Mouse (Mus musculus): ENCODE data around the gene Prmt7. TPM values are rescaled to one million over a fixed set of nuclear protein-coding genes. Genes with fewer than 3 reads are reported as not detected.

The Prmt7 gene
- total and polyA plus RNA-seq, 2 experiments from 2014 or later: 23.8 to 49.1 TPM

- Histone ChIP-seq H3K4me2 (ENCODE audit: low read depth, low read length) (no peak overlapping the region), H3K9me3 (replicated peaks; ENCODE audit: control insufficient read depth, low read length) (no peaks in the 10 kb centered on the region), H3K36me3 (replicated peaks; ENCODE audit: control insufficient read depth, insufficient read depth, low read length) (no peaks in the 10 kb centered on the region; the same call in 1 of the 2 replicates), H3K27me3 (ENCODE audit: control insufficient read depth, insufficient read depth, low read length) (no peaks in the 10 kb centered on the region), H3K4me1 (ENCODE audit: control insufficient read depth, insufficient read depth) (no peaks in the 10 kb centered on the region), H3K9ac (replicated peaks; ENCODE audit: low read depth, low read length) (no peak overlapping the region), H3K4me3 (ENCODE audit: low read depth, low read length) (no peak overlapping the region), H3K27ac (ENCODE audit: low read depth) (no peak overlapping the region)
- DNase-seq (ENCODE audit: low spot score) (no peak), ATAC-seq (ENCODE audit: insufficient read depth, low read depth) (no peak)
- 88% methylated on average over 8 of the region's 8 CpGs for WGBS
- no peak for TF ChIP-seq EP300 (IDR thresholded peaks at IDR 0.05; ENCODE audit: low read depth)
- no peak for TF ChIP-seq CTCF (IDR thresholded peaks at IDR 0.05; ENCODE audit: low read depth)
Measured at GRCm38 (mm10) chr8:106185628-106186270, 25.0 kb upstream of the Prmt7 start.

- no peak for ATAC-seq (ENCODE audit: insufficient read depth, low read depth)
- no peaks in the 10 kb centered on the region for H3K27me3 ChIP-seq (ENCODE audit: control insufficient read depth, insufficient read depth, low read length)
- no peak overlapping the region for H3K4me2 ChIP-seq (ENCODE audit: low read depth, low read length)
- no peaks in the 10 kb centered on the region; the same call in 1 of the 2 replicates for H3K36me3 ChIP-seq (replicated peaks; ENCODE audit: control insufficient read depth, insufficient read depth, low read length)
- no peak overlapping the region for H3K9ac ChIP-seq (replicated peaks; ENCODE audit: low read depth, low read length)
- H3K9me3 ChIP-seq (replicated peaks; ENCODE audit: control insufficient read depth, low read length): no peaks in the 10 kb centered on the region
- H3K27ac ChIP-seq (ENCODE audit: low read depth): no peak overlapping the region
- TF ChIP-seq EP300 (IDR thresholded peaks at IDR 0.05; ENCODE audit: low read depth) (no peak), CTCF (IDR thresholded peaks at IDR 0.05; ENCODE audit: low read depth) (no peak)
- 83% methylated on average over 3 of the region's 3 CpGs for WGBS
- DNase-seq (ENCODE audit: low spot score): no peak
- H3K4me1 ChIP-seq (ENCODE audit: control insufficient read depth, insufficient read depth): no peaks in the 10 kb centered on the region
- H3K4me3 ChIP-seq (ENCODE audit: low read depth, low read length): no peak overlapping the region
Measured at GRCm38 (mm10) chr8:106186394-106186793, 24.3 kb upstream of the Prmt7 start.

GRCm38 (mm10) chr8:106189162-106189561 is 21.6 kb upstream of the Prmt7 start:
- Histone ChIP-seq H3K4me2 (ENCODE audit: low read depth, low read length) (no peak overlapping the region), H3K27me3 (ENCODE audit: control insufficient read depth, insufficient read depth, low read length) (no peaks in the 10 kb centered on the region), H3K9ac (replicated peaks; ENCODE audit: low read depth, low read length) (no peak overlapping the region), H3K9me3 (replicated peaks; ENCODE audit: control insufficient read depth, low read length) (no peaks in the 10 kb centered on the region), H3K4me1 (ENCODE audit: control insufficient read depth, insufficient read depth) (no peaks in the 10 kb centered on the region), H3K36me3 (replicated peaks; ENCODE audit: control insufficient read depth, insufficient read depth, low read length) (peaks cover 16% of the 10 kb centered on the region), H3K4me3 (ENCODE audit: low read depth, low read length) (no peak overlapping the region), H3K27ac (ENCODE audit: low read depth) (no peak overlapping the region)
- WGBS: 93% methylated on average over 4 of the region's 4 CpGs
- no peak for TF ChIP-seq CTCF (IDR thresholded peaks at IDR 0.05; ENCODE audit: low read depth)
- TF ChIP-seq EP300 (IDR thresholded peaks at IDR 0.05; ENCODE audit: low read depth): no peak
- DNase-seq (ENCODE audit: low spot score) (no peak), ATAC-seq (ENCODE audit: insufficient read depth, low read depth) (no peak)

- Histone ChIP-seq H3K4me1 (ENCODE audit: control insufficient read depth, insufficient read depth) (no peaks in the 10 kb centered on the region), H3K27ac (ENCODE audit: low read depth) (no peak overlapping the region), H3K4me2 (ENCODE audit: low read depth, low read length) (no peak overlapping the region), H3K36me3 (replicated peaks; ENCODE audit: control insufficient read depth, insufficient read depth, low read length) (peaks cover 38% of the 10 kb centered on the region), H3K9ac (replicated peaks; ENCODE audit: low read depth, low read length) (no peak overlapping the region), H3K9me3 (replicated peaks; ENCODE audit: control insufficient read depth, low read length) (no peaks in the 10 kb centered on the region), H3K27me3 (ENCODE audit: control insufficient read depth, insufficient read depth, low read length) (no peaks in the 10 kb centered on the region), H3K4me3 (ENCODE audit: low read depth, low read length) (no peak overlapping the region)
- TF ChIP-seq EP300 (IDR thresholded peaks at IDR 0.05; ENCODE audit: low read depth): no peak
- no peak for TF ChIP-seq CTCF (IDR thresholded peaks at IDR 0.05; ENCODE audit: low read depth)
- DNase-seq (ENCODE audit: low spot score) (no peak), ATAC-seq (ENCODE audit: insufficient read depth, low read depth) (no peak)
- WGBS: 59% methylated on average over 5 of the region's 5 CpGs
Measured at GRCm38 (mm10) chr8:106191639-106192038, 19.1 kb upstream of the Prmt7 start.

- 51% methylated on average over 6 of the region's 6 CpGs for WGBS
Measured at GRCm38 (mm10) chr8:106193162-106193561, 17.6 kb upstream of the Prmt7 start.

GRCm38 (mm10) chr8:106194062-106194461 is 16.7 kb upstream of the Prmt7 start:
- H3K4me1 ChIP-seq (ENCODE audit: control insufficient read depth, insufficient read depth): no peaks in the 10 kb centered on the region
- no peak overlapping the region for H3K4me3 ChIP-seq (ENCODE audit: low read depth, low read length)
- DNase-seq (ENCODE audit: low spot score): no peak
- ATAC-seq (ENCODE audit: insufficient read depth, low read depth): no peak
- H3K36me3 ChIP-seq (replicated peaks; ENCODE audit: control insufficient read depth, insufficient read depth, low read length): peaks cover 45% of the 10 kb centered on the region
- no peaks in the 10 kb centered on the region for H3K9me3 ChIP-seq (replicated peaks; ENCODE audit: control insufficient read depth, low read length)
- no peak overlapping the region for H3K27ac ChIP-seq (ENCODE audit: low read depth)
- WGBS: 63% methylated on average over 5 of the region's 5 CpGs
- H3K27me3 ChIP-seq (ENCODE audit: control insufficient read depth, insufficient read depth, low read length): no peaks in the 10 kb centered on the region
- no peak overlapping the region for H3K9ac ChIP-seq (replicated peaks; ENCODE audit: low read depth, low read length)
- no peak overlapping the region for H3K4me2 ChIP-seq (ENCODE audit: low read depth, low read length)
- TF ChIP-seq EP300 (IDR thresholded peaks at IDR 0.05; ENCODE audit: low read depth): no peak
- no peak for TF ChIP-seq CTCF (IDR thresholded peaks at IDR 0.05; ENCODE audit: low read depth)

More at GRCm38 (mm10) chr8:106193162-106193561, 17.6 kb upstream of the Prmt7 start:
- H3K4me1 ChIP-seq (ENCODE audit: control insufficient read depth, insufficient read depth): no peaks in the 10 kb centered on the region
- H3K4me2 ChIP-seq (ENCODE audit: low read depth, low read length): no peak overlapping the region
- H3K9ac ChIP-seq (replicated peaks; ENCODE audit: low read depth, low read length): no peak overlapping the region
- no peak overlapping the region for H3K4me3 ChIP-seq (ENCODE audit: low read depth, low read length)
- no peaks in the 10 kb centered on the region for H3K9me3 ChIP-seq (replicated peaks; ENCODE audit: control insufficient read depth, low read length)
- no peak overlapping the region for H3K27ac ChIP-seq (ENCODE audit: low read depth)
- TF ChIP-seq CTCF (IDR thresholded peaks at IDR 0.05; ENCODE audit: low read depth) (no peak), EP300 (IDR thresholded peaks at IDR 0.05; ENCODE audit: low read depth) (no peak)
- H3K36me3 ChIP-seq (replicated peaks; ENCODE audit: control insufficient read depth, insufficient read depth, low read length): peaks cover 45% of the 10 kb centered on the region
- ATAC-seq (ENCODE audit: insufficient read depth, low read depth) (no peak), DNase-seq (ENCODE audit: low spot score) (no peak)
- H3K27me3 ChIP-seq (ENCODE audit: control insufficient read depth, insufficient read depth, low read length): no peaks in the 10 kb centered on the region
